Mouse (Mus musculus): ENCODE measurements around the gene Ly75. TPM values are rescaled to one million over a fixed set of nuclear protein-coding genes. Genes with fewer than 3 reads are reported as not detected.

Gene Ly75
- polyA plus RNA-seq, 1 experiment from 2014 or later: 2.1 TPM

GRCm38 (mm10) chr2:60367204-60367603, 15.9 kb downstream of the Ly75 start:
- WGBS: 96% methylated on average over 2 of the region's 2 CpGs
- Histone ChIP-seq H3K27me3 (no peaks in the 10 kb centered on the region), H3K36me3 (no peaks in the 10 kb centered on the region), H3K4me1 (no peaks in the 10 kb centered on the region), H3K9me3 (replicated peaks) (no peaks in the 10 kb centered on the region), H3K4me3 (no peak overlapping the region), H3K27ac (no peak overlapping the region), H3K9ac (no peak overlapping the region), H3K4me2 (replicated peaks) (no peak overlapping the region)
- ATAC-seq (ENCODE audit: low FRiP score): no peak

GRCm38 (mm10) chr2:60365820-60366610, 17.1 kb downstream of the Ly75 start:
- 88% methylated on average over 5 of the region's 5 CpGs for WGBS
- H3K9ac ChIP-seq: no peak overlapping the region
- no peaks in the 10 kb centered on the region for H3K36me3 ChIP-seq
- no peaks in the 10 kb centered on the region for H3K9me3 ChIP-seq (replicated peaks)
- no peaks in the 10 kb centered on the region for H3K27me3 ChIP-seq
- H3K4me1 ChIP-seq: no peaks in the 10 kb centered on the region
- no peak for ATAC-seq (ENCODE audit: low FRiP score)
- H3K4me3 ChIP-seq: no peak overlapping the region
- H3K4me2 ChIP-seq (replicated peaks): no peak overlapping the region
- no peak overlapping the region for H3K27ac ChIP-seq

DNA sequence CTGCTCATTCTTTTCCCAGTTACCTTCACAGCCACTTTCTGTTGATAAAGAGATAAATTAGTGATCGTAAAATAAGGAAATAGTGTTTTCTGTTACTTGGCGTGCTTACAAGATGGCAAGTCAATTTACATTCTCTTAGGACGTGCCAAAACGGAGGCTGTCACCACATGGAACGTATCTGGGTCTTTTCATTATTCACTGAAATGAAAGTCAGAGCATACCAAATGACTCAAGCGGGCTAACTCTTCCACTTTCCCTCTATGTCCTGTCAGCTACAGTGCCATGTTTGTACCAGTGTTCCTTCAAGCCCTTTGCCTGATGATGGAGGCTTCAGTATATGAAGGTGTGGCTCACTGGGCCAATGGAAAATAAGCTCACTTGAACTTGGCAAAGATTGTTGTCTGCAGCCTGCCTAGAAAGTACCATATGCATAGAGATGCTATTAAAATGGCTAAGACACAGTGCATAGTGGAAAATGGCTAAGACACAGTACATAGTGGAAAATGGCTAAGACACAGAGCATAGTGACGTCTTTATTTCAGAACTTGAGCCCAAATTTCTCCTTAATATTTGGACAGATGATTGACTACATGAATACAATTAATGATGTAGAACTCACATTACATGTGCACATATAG, 17.8 kb downstream of the Ly75 start:
- H3K9me3 ChIP-seq (replicated peaks): no peaks in the 10 kb centered on the region
- no peak overlapping the region for H3K27ac ChIP-seq
- H3K9ac ChIP-seq: no peak overlapping the region
- no peak overlapping the region for H3K4me3 ChIP-seq
- no peak overlapping the region for H3K4me2 ChIP-seq (replicated peaks)
- WGBS: 93% methylated on average over 7 of the region's 7 CpGs
- H3K36me3 ChIP-seq: no peaks in the 10 kb centered on the region
- H3K27me3 ChIP-seq: no peaks in the 10 kb centered on the region
- no peaks in the 10 kb centered on the region for H3K4me1 ChIP-seq
- ATAC-seq (ENCODE audit: low FRiP score): no peak

- no peak overlapping the region for H3K9ac ChIP-seq
- H3K36me3 ChIP-seq: no peaks in the 10 kb centered on the region
- WGBS: 86% methylated on average over 6 of the region's 6 CpGs
- H3K27me3 ChIP-seq: no peaks in the 10 kb centered on the region
- H3K27ac ChIP-seq: no peak overlapping the region
- no peaks in the 10 kb centered on the region for H3K4me1 ChIP-seq
- H3K9me3 ChIP-seq (replicated peaks): no peaks in the 10 kb centered on the region
- no peak overlapping the region for H3K4me3 ChIP-seq
- no peak for ATAC-seq (ENCODE audit: low FRiP score)
- H3K4me2 ChIP-seq (replicated peaks): no peak overlapping the region
These were observed 21.0 kb downstream of the Ly75 start for GRCm38 (mm10) chr2:60362146-60362545.

GRCm38 (mm10) chr2:60359796-60360195, 23.3 kb downstream of the Ly75 start:
- Histone ChIP-seq H3K4me3 (no peak overlapping the region), H3K36me3 (no peaks in the 10 kb centered on the region), H3K27me3 (no peaks in the 10 kb centered on the region), H3K4me2 (replicated peaks) (no peak overlapping the region), H3K27ac (no peak overlapping the region), H3K9ac (no peak overlapping the region), H3K9me3 (replicated peaks) (no peaks in the 10 kb centered on the region), H3K4me1 (peaks cover 3% of the 10 kb centered on the region; the same call in 1 of the 2 replicates)
- ATAC-seq (ENCODE audit: low FRiP score): no peak
- 95% methylated on average over 3 of the region's 3 CpGs for WGBS

DNA sequence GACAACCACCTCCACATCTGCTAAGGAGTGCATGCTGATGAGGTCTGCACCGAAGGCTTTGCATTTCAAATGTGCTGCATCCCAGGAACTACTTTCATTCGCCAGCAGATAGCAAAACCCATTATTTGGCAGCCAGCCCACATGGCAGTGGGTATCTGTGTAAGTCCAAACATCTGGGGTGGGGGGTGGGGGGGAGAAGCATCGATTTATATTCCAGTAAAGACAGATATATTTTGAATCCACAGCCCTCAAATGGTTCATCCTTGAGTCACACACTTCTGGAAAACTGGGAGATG, 27.8 kb downstream of the Ly75 start:
- 26% methylated on average over 3 of the region's 3 CpGs for WGBS
- Histone ChIP-seq H3K4me2 (replicated peaks) (peak overlapping the region; percentile 18), H3K9ac (no peak overlapping the region), H3K27ac (no peak overlapping the region), H3K4me1 (peaks cover 3% of the 10 kb centered on the region; the same call in 1 of the 2 replicates), H3K27me3 (no peaks in the 10 kb centered on the region), H3K9me3 (replicated peaks) (no peaks in the 10 kb centered on the region), H3K4me3 (no peak overlapping the region), H3K36me3 (no peaks in the 10 kb centered on the region)
- ATAC-seq (ENCODE audit: low FRiP score): no peak

DNA sequence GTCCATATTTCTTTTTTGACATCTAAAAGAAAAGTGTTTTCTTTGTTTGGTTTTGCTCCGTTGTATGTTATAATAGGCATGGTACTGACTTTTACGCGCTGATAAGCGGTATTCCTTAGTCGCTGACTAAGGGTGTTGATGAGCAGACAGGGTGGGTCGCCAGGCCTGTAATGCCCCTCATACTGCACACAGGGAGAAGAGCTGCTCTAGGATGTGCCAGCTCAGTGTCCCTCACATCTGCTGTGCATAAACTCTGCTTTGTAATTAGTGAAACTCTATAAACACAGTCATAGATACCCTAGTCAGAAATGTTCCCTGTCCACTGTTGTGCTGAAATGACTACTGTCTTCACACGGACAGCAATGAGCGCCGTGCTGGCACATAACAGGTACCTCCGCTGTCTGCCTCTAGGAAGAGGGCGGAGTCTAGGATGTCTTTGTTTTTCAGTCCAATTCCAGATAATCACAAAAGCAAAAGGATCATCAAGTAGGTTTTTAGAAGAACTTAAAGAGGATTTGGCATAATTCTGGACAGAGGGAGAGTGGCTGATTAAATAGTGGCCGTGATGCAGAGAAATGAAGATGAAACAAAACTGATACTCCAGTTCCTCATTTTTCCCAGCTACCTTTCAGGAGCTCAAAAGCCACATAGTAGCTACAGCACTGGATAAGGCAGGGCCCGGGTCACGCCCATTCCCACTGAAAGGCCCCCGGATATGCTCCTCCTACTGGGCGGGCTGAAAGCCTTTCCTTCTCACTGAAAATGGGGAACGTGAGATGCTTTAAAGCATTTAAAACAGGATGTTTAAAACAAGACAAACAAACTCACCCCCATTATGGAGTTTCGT, 28.3 kb downstream of the Ly75 start:
- no peaks in the 10 kb centered on the region for H3K9me3 ChIP-seq (replicated peaks)
- no peaks in the 10 kb centered on the region for H3K27me3 ChIP-seq
- H3K4me1 ChIP-seq: peaks cover 3% of the 10 kb centered on the region; the same call in 1 of the 2 replicates
- H3K36me3 ChIP-seq: no peaks in the 10 kb centered on the region
- 56% methylated on average over 18 of the region's 18 CpGs for WGBS
- no peak overlapping the region for H3K27ac ChIP-seq
- H3K4me2 ChIP-seq (replicated peaks): peak overlapping the region; percentile 18
- ATAC-seq (ENCODE audit: low FRiP score): no peak
- H3K9ac ChIP-seq: no peak overlapping the region
- no peak overlapping the region for H3K4me3 ChIP-seq

- Histone ChIP-seq H3K4me3 (no peak overlapping the region), H3K9ac (no peak overlapping the region), H3K27ac (no peak overlapping the region), H3K9me3 (replicated peaks) (no peaks in the 10 kb centered on the region), H3K4me2 (replicated peaks) (no peak overlapping the region), H3K4me1 (peaks cover 3% of the 10 kb centered on the region; the same call in 1 of the 2 replicates), H3K36me3 (no peaks in the 10 kb centered on the region), H3K27me3 (no peaks in the 10 kb centered on the region)
- 91% methylated on average over 5 of the region's 5 CpGs for WGBS
- no peak for ATAC-seq (ENCODE audit: low FRiP score)
These were observed 30.8 kb downstream of the Ly75 start for GRCm38 (mm10) chr2:60352296-60352695.

DNA sequence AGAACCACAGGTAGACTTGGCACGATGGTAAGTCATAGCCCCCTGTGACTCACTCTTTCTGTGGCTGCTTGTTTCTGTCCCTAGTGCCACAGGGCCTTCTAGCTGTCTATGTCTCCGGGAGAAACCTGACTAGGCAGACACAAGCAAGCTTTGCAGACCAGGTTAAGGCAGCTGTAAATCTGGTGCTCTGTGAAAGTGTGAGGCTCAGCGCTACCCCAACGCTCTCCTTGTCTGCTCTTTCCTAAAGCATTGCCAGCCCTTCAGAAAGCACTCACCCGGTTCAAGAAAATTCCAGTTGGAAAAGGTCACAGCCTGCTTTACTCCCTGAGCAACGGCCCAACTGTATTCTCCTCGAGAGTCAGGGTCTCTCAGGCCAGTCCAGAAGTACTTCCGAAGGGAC, 31.3 kb downstream of the Ly75 start:
- H3K27ac ChIP-seq: no peak overlapping the region
- H3K4me3 ChIP-seq: no peak overlapping the region
- no peak for ATAC-seq (ENCODE audit: low FRiP score)
- no peak overlapping the region for H3K4me2 ChIP-seq (replicated peaks)
- H3K9me3 ChIP-seq (replicated peaks): no peaks in the 10 kb centered on the region
- WGBS: 85% methylated on average over 8 of the region's 8 CpGs
- H3K4me1 ChIP-seq: peaks cover 3% of the 10 kb centered on the region; the same call in 1 of the 2 replicates
- H3K9ac ChIP-seq: no peak overlapping the region
- H3K27me3 ChIP-seq: no peaks in the 10 kb centered on the region
- H3K36me3 ChIP-seq: no peaks in the 10 kb centered on the region

- H3K9ac ChIP-seq: no peak overlapping the region
- 92% methylated on average over 7 of the region's 7 CpGs for WGBS
- no peaks in the 10 kb centered on the region for H3K36me3 ChIP-seq
- H3K4me2 ChIP-seq (replicated peaks): no peak overlapping the region
- no peak overlapping the region for H3K4me3 ChIP-seq
- no peaks in the 10 kb centered on the region for H3K9me3 ChIP-seq (replicated peaks)
- ATAC-seq (ENCODE audit: low FRiP score): no peak
- no peaks in the 10 kb centered on the region for H3K27me3 ChIP-seq
- H3K27ac ChIP-seq: no peak overlapping the region
- H3K4me1 ChIP-seq: peaks cover 3% of the 10 kb centered on the region; the same call in 1 of the 2 replicates
These were observed 35.2 kb downstream of the Ly75 start for GRCm38 (mm10) chr2:60347875-60348274.

DNA sequence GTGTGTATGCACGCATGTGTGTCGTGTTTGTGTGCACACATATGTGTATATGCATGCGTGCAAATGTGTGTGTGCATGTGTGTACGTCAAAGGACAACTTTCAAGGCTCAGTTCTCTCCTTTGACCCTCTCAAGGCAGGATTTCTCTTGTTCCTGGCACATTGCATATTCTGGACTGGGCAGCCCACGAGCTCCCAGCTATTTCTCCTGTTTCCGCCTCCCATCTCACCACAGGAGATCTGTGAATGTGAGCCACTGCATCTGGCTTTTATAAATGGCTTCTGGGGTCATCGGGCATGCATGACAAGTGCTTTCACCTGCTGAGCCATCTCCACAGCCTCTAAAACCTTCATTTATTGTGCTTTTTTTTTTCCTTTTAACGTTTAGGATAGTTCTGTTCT, 36.6 kb downstream of the Ly75 start:
- Histone ChIP-seq H3K27me3 (no peaks in the 10 kb centered on the region), H3K9ac (no peak overlapping the region), H3K27ac (no peak overlapping the region), H3K36me3 (no peaks in the 10 kb centered on the region), H3K4me1 (peaks cover 3% of the 10 kb centered on the region; the same call in 1 of the 2 replicates), H3K4me3 (no peak overlapping the region), H3K9me3 (replicated peaks) (no peaks in the 10 kb centered on the region), H3K4me2 (replicated peaks) (no peak overlapping the region)
- 50% methylated on average over 8 of the region's 8 CpGs for WGBS
- no peak for ATAC-seq (ENCODE audit: low FRiP score)

DNA sequence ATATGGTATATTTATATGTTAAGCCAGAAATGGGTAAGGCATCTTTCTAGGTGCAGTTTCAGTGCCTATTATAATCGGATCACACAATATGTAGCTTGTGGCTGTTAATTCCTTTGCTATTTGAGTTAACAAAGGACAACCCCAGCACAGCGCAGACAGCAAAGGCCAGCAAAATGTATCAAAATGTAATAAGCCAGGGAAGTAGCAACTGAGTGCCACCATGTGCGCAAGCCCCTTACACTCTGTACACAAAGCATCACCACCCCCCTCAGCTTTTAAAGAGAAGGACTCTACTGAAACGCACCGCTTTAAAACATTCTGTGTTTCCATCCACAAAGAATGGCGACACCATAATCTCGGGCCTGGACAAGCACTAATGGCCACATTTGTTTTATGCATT, 37.4 kb downstream of the Ly75 start:
- Histone ChIP-seq H3K4me2 (replicated peaks) (no peak overlapping the region), H3K4me3 (no peak overlapping the region), H3K36me3 (no peaks in the 10 kb centered on the region), H3K27ac (no peak overlapping the region), H3K9me3 (replicated peaks) (no peaks in the 10 kb centered on the region), H3K27me3 (no peaks in the 10 kb centered on the region), H3K4me1 (peaks cover 3% of the 10 kb centered on the region; the same call in 1 of the 2 replicates), H3K9ac (no peak overlapping the region)
- ATAC-seq (ENCODE audit: low FRiP score): no peak
- WGBS: 70% methylated on average over 7 of the region's 7 CpGs
